Mouse (Mus musculus) induced T-regulatory cell, adult 2 months (primary cell): ENCODE measurements at regions not wholly inside any gene's neighbourhood (a gene's known extent, or its start where the extent isn't known, plus 50 kb on each side); places are given as distances from the start of the nearest gene placed in this dataset.

Experiments used
- DNase-seq: peaks from one replicate; pipeline ENCODE4 v3.0.0-alpha.2; 2012; ENCODE audit warnings: low read depth

DNA sequence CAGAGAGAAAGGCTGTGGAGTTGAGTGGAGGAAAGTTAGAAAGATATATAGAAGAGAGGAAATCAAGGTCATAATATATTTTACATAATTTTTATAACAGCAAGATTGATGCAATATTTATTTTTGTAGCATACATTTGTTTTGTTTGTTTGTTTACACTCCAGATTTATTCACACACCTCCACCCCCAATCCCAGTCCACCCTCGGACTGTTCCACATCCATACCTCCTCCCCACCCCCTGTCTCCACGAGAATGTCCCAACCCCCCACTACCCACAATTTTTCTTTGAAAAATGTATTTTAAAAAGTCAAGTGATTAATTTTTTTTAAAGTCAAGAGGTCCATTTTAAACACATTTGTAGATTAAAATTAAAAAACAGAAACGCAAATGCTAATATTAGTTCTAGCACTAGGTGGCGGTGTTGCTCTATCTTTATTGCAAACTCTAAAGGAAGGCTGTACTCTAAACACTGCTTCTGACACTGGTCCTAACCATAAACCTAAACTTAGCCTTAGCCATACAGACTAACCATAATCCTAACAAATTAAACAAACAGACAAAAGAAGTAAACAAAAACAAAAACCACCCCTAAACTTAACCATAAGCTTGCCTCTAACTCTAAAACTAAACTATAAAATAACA is 67.8 kb downstream of the Olfr1505 start:
- DNase-seq = peak; percentile 61

DNA sequence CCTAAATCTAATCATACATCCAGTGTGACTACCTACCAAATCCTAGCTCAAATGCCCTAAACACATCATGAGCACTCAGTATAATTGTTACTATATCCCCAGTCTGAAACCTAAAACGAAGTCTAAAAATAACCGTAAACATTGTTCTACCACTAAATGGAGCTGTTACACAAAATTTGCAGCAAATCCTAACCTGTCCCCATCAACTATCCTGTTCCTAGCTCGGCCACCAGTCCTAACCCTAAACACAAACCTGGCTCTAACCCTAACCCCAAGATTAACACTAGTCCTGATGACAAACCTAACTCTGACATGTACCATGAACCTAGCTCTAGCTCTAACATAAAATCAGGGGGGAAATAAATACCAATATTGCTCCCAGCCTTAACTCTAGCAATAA is 69.5 kb downstream of the Olfr1505 start:
- no peak for DNase-seq
